Mouse (Mus musculus) liver, adult (tissue): ENCODE results near the gene Znhit2.

Experiments
- GATA4 ChIP-seq: IDR thresholded peaks from 2 replicates; pipeline ENCODE4 v1.6.1; 2014; ENCODE audit warnings: mild to moderate bottlenecking, low read length; ENCODE audit not compliant: insufficient replicate concordance

Gene Znhit2

GRCm38 (mm10) chr19:6061641-6062302, 780 bp downstream of the Znhit2 start:
- TF ChIP-seq GATA4 = no peak

DNA sequence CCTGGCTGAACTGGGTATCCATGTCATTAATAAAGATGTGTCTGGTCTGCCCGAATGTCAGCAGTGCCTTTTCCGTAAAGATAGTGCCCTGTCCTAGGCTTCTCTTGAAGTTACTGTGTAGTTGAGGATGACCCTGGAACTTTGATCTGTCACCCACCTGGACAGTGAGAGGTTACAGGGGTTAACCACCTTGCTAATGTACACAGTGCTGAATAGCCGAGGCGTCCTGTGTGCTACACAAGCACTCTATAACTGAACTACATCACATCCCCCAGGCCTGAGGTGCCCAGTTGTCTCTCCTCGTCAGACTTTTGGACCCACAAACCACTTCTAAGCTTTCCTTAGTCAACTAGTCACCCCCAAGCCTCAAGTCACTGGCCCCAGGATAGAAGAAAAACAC, 1.4 kb downstream of the Znhit2 start:
- TF ChIP-seq GATA4 = no peak

DNA sequence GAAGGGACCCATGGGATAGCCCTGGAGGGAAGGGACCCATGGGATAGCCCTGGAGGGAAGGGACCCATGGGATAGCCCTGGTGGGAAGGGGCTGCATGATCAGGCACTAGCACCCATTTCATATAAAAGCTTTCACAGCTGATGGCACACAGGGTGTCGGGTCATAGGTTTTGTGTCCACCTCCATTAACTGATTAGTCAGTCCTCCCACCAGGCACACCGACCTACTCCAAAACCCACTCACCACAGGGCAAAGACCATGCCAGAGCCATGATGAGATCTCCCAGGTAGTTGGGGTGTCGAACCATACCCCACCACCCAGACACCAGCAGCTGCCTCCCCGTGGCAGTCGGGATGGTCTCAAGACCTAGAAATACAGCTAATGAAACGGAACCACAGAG, 2.1 kb downstream of the Znhit2 start:
- TF ChIP-seq GATA4 = no peak

GRCm38 (mm10) chr19:6066571-6066970, 5.6 kb downstream of the Znhit2 start:
- TF ChIP-seq GATA4 = no peak

DNA sequence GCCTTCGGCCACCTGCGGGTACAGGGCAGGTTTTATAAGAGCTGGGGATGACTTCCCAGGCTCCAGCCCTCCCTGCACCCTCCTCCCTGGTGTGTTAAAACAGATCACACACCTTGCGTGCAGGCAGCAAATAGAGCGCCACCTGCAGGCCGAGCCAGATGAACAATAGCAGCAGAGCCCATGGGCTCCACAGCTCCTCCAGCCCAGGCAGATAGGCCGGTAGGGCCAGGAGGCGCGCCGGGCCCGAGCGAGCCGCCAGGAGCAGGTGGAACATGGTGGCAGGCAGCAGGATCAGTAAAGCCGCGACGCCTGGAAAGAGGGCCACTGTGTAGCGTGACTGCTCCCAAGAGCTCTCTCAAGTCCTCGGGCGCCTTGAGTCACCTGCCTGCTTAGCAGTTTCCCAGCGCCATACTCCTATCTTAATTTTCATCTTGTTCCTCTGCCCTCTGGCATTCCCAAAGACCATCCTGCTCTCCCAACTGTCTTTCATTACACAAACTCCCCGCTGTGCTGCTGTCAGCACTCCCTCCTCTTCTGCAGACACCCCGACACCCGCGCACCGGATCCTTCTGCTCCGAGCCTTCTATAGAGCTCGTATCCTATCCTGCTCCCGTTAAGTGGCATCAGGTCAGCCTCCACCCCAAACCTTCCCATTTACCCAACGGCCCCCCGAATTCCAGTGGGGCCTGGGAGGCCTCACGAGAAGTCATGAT, 6.2 kb downstream of the Znhit2 start:
- TF ChIP-seq GATA4 = no peak

- no peak for TF ChIP-seq GATA4
Observed at GRCm38 (mm10) chr19:6067724-6068415, 6.9 kb downstream of the Znhit2 start, which contains the start of gene Tm7sf2. TSS of gene Tm7sf2 (minus strand) at chr19:6068373.

GRCm38 (mm10) chr19:6068951-6069350, 8.0 kb downstream of the Znhit2 start:
- TF ChIP-seq GATA4 = no peak

DNA sequence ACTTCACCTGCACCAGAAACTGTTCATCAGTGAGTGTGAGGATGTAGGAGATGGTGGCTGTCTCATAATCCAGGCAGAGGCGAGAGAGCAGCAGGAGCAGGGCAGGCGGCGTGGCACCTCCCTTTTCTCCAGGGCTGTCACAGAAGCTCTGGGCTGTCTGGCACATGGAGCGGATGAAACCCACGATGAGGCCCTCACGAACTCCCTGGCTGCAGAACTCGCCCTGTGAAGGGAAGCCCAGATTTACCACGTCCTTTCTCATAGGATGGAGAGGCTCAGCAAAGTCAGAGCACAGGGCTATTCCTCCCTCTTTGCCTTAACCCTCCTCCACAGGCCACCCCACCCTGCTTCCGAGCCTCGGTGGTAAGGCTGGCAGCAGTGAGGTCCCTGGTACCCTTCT, 8.9 kb downstream of the Znhit2 start:
- no peak for TF ChIP-seq GATA4

DNA sequence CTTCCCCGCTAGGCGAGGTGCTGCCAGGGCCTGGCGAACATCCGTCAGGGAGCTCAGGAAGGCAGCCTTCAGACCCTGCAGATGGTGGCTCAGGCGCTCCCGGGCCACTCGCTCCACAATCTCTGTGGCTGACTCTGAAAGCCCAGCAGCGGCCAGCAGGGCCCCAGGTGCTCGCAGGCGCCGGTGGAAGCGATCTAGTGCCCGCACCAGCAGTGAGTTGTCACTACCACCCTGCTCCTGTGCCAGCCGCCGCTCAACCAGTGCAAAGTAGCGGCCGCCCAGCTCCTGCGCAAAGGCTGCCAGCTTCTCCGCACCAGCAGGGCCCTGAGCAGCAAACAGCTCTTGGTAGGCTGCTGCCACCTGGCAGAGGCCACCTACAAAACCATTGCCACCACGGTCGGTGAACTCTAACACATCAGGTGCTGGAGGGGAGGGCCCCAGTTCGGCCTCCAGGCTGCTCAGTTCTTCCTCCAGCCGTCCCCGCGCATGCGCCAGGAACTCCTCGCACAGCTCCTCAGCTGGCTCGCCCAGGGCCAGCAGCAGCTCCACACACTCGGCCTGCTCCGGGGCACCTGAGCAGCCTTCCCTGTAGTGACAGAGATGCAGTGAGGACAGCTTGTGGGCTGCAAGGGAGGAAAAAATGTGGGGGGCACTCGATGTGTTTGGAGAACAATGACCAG, 9.7 kb downstream of the Znhit2 start:
- TF ChIP-seq GATA4 = no peak

GRCm38 (mm10) chr19:6071261-6071660, 10.3 kb downstream of the Znhit2 start:
- TF ChIP-seq GATA4 = no peak

DNA sequence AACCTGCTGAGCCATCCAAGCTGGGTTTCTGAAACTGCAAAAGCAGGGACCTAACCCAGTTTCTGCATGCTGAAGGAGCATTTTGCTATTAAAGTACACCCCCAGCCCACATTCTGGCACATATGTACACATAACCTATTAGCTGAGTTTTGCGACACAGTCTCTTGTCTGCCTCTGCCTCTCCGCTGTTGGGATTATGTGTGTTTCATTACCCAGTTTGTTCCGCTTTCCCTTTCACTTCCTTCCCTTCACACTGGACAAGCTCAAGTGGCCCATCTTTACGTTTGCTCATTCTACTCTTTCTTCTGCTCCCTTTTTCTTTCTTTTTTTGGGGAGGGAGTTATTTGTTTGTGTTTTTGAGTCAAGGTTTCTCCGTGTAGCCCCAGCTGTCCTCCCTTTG, 12.9 kb downstream of the Znhit2 start:
- no peak for TF ChIP-seq GATA4

- TF ChIP-seq GATA4 = peak; percentile 4; the same call in 1 of the 2 replicates
Observed at GRCm38 (mm10) chr19:6076564-6077393, 15.8 kb downstream of the Znhit2 start, which contains the start of gene Vps51. TSS of gene Vps51 (minus strand) at chr19:6077231.

DNA sequence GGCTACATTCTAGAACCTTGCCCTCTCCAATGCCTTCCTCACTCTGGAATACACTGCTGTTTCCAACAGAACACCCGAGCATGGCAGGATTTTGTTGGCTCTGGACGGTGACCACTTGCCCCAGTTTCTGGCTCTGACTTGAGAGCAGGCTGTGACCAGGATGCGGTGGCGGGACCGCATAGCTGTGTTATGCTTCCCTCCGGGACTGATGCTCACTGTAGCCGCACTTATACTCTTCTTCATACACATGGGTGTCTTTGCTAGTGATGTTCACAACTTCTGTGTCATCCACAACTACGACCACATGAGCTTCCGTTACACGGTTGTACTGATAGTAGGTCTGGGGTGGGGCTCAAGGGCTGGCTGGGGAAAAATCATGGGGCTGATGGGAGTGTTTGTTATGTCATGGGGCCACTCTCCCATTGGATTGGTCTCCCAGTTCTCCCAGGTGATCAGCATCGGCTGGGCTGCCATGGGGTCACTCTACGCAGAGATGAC, 19.0 kb downstream of the Znhit2 start, which contains the start of gene Tmem262:
Tmem262 (plus strand) TSS at position 51 of the 498 bp plus-strand sequence.
- no peak for TF ChIP-seq GATA4

DNA sequence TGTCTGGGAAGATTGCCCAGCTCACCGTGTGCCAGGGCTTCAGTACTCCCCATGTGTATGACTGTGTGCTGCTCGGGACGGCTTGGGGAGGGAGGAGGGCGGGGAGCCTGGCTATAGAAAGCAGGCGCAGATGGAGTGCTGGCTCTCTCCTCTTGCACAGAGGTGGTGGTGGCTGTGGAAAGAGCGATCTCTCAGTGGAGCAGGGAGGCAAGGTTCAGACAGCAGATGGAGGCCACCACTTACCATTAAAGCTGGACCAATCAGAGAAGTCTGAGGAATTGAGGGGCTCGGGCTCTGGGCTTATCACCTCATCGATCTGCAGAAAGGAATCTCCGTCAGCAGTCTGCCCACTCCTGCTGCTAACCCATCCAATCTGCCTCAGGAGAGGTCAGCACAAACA, 21.2 kb downstream of the Znhit2 start, which contains the start of gene Gm28374:
Gm28374 (minus strand) TSS at position 101 of the 400 bp plus-strand sequence.
- TF ChIP-seq GATA4 = no peak

DNA sequence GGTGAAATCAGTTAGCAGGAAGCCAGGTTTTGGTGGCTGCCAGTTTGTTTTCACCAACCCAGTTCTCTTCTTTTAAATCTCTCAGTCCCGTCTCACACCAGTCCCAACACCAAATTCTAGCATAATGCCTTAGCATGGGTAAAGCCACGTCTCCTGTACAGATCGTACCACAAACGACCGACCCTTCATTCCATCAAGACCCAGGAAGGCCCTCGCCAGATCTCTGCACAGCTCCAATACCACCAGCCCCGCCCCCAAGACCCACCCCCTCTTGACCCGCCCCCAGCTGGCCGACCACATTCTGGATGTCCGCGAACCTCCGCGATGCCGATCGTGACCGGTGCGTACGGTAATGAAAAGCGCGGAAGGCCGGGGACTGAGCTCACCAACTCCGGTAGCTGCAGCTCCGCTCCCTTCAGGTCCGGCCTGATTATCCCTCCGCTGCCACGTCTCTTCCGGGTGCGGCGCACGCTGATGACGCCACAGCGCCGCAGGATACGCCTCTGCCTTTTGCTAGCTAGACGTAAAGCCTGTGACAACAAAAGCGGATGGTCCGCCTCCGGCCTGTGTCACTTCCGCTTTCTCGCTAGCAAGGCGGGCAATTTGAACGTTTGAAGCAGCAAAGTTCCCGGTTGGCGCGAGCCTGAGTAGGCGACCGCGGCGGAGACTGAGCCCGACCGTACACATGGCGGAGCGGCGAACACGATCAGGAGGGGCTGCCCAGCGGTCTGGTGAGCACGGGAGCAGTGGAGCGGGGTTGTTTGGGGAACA, 23.7 kb downstream of the Znhit2 start, which contains the start of the genes Zfpl1 and Cdca5:
Zfpl1 (minus strand) TSS at position 479 of the 771 bp plus-strand sequence.
Cdca5 (plus strand) TSS at position 506 of the 771 bp plus-strand sequence.
- TF ChIP-seq GATA4 = peak; percentile 83; the same call in 1 of the 2 replicates
